ENCODE assay signal across 27 mouse cellular contexts in genomic region chr8:42442786-42443185, GRCm38 (mm10).
DNase-seq lines count a peak whose midpoint lies in the region; ATAC-seq and TF ChIP-seq lines count a peak whose summit lies in the region.
"Had no signal": no experiment of that assay in that cellular context is flagged by ENCODE, and none has a peak within 500 bp of the region (broad histone marks: within the 10 kb centered on the region; RNA-seq: fewer than 3 reads in every experiment).

No protein-coding gene starts in this region.

- no peak for ATAC-seq in embryonic facial prominence, embryonic 11.5 days (replicated peaks; ENCODE audit: insufficient number of reproducible peaks, low FRiP score, low TSS enrichment, low read depth)
- ATAC-seq in hindbrain, postnatal 0 days, result no peak
- ATAC-seq in hindbrain, embryonic 13.5 days (ENCODE audit: low FRiP score), result no peak
- no peak for ATAC-seq in inflammation-experienced regulatory T-cells, adult 6 months
- ATAC-seq: CD4-positive, CD25-positive, alpha-beta regulatory T cell, adult 4 months; lung, postnatal 0 days; midbrain, embryonic 13.5 days had no signal

- H3K4me2 ChIP-seq in embryonic facial prominence, embryonic 11.5 days (ENCODE audit: low read depth, low read length), result no peak overlapping the region
- H3K4me2 ChIP-seq in hindbrain, postnatal 0 days (ENCODE audit: low read depth, low read length), result no peak overlapping the region
- H3K4me2 ChIP-seq in hindbrain, embryonic 13.5 days, result no peak overlapping the region
- H3K4me2 ChIP-seq: heart, embryonic 12.5 days; hindbrain, embryonic 14.5 days; kidney, embryonic 15.5 days; liver, embryonic 15.5 days; midbrain, embryonic 13.5 days had no signal

- H3K4me1 ChIP-seq in embryonic facial prominence, embryonic 11.5 days (ENCODE audit: control insufficient read depth, insufficient read depth, low read length), result no peaks in the 10 kb centered on the region
- no peaks in the 10 kb centered on the region for H3K4me1 ChIP-seq in embryonic facial prominence, embryonic 10.5 days
- H3K4me1 ChIP-seq in hindbrain, postnatal 0 days (ENCODE audit: insufficient read depth, low read length), result no peaks in the 10 kb centered on the region
- H3K4me1 ChIP-seq in hindbrain, embryonic 13.5 days (replicated peaks), result no peaks in the 10 kb centered on the region
- H3K4me1 ChIP-seq: heart, embryonic 12.5 days; kidney, embryonic 15.5 days; liver, embryonic 15.5 days; megakaryocyte, embryonic 14.5 days; midbrain, embryonic 13.5 days had no signal

- H3K9ac ChIP-seq in embryonic facial prominence, embryonic 11.5 days (replicated peaks; ENCODE audit: low read length), result no peak overlapping the region
- no peak overlapping the region for H3K9ac ChIP-seq in hindbrain, postnatal 0 days (replicated peaks; ENCODE audit: low read length)
- H3K9ac ChIP-seq in hindbrain, embryonic 13.5 days, result no peak overlapping the region
- H3K9ac ChIP-seq: heart, embryonic 12.5 days; hindbrain, embryonic 14.5 days; kidney, embryonic 15.5 days; liver, embryonic 15.5 days; midbrain, embryonic 13.5 days had no signal

- DNase-seq in embryonic facial prominence, embryonic 11.5 days (ENCODE audit: low spot score), result peak; percentile 4
- DNase-seq in embryonic facial prominence, embryonic 10.5 days (ENCODE audit: low spot score), result no peak
- peak; percentile 42 for DNase-seq in hindbrain, postnatal 0 days (ENCODE audit: low spot score)
- peak; percentile 70 for DNase-seq in retina, postnatal 1 day
- no peak for DNase-seq in retina, embryonic 14.5 days (ENCODE audit: low spot score)
- DNase-seq: adrenal gland, postnatal 25 days; cerebellum, adult 18-20 months; cerebellum, postnatal 36 days; embryo, embryonic 11 days; heart, adult 2 months; heart, postnatal 4 days; kidney, adult 18-20 months; kidney, postnatal 25 days; liver; lung, postnatal 4 days; thymus, adult 2 months; thymus, postnatal 36 days had no signal

- TF ChIP-seq CTCF in hindbrain, postnatal 0 days (IDR thresholded peaks at IDR 0.05; ENCODE audit: low read depth), result no peak

- H3K4me3 ChIP-seq in embryonic facial prominence, embryonic 11.5 days (ENCODE audit: low read depth, low read length), result no peak overlapping the region
- no peak overlapping the region for H3K4me3 ChIP-seq in embryonic facial prominence, embryonic 10.5 days
- H3K4me3 ChIP-seq in hindbrain, postnatal 0 days (ENCODE audit: low read length), result no peak overlapping the region
- no peak overlapping the region for H3K4me3 ChIP-seq in hindbrain, embryonic 13.5 days
- H3K4me3 ChIP-seq: heart, adult 2 months; heart, embryonic 12.5 days; kidney, embryonic 15.5 days; liver, embryonic 15.5 days; megakaryocyte, embryonic 14.5 days; midbrain, embryonic 13.5 days had no signal

- H3K27ac ChIP-seq in embryonic facial prominence, embryonic 11.5 days (replicated peaks; ENCODE audit: low read depth, low read length), result no peak overlapping the region
- no peak overlapping the region for H3K27ac ChIP-seq in embryonic facial prominence, embryonic 10.5 days (replicated peaks)
- H3K27ac ChIP-seq in hindbrain, postnatal 0 days, result no peak overlapping the region
- H3K27ac ChIP-seq in hindbrain, embryonic 13.5 days, result no peak overlapping the region
- H3K27ac ChIP-seq: heart, adult 2 months; hindbrain, embryonic 14.5 days; kidney, embryonic 15.5 days; liver, embryonic 15.5 days; midbrain, embryonic 13.5 days had no signal

- H3K9me3 ChIP-seq in embryonic facial prominence, embryonic 11.5 days (replicated peaks; ENCODE audit: control insufficient read depth, low read length), result no peaks in the 10 kb centered on the region
- no peaks in the 10 kb centered on the region for H3K9me3 ChIP-seq in embryonic facial prominence, embryonic 10.5 days
- no peaks in the 10 kb centered on the region for H3K9me3 ChIP-seq in hindbrain, postnatal 0 days (ENCODE audit: low read length)
- H3K9me3 ChIP-seq in hindbrain, embryonic 13.5 days, result no peaks in the 10 kb centered on the region
- H3K9me3 ChIP-seq: heart, embryonic 12.5 days; kidney, embryonic 15.5 days; liver, embryonic 15.5 days; megakaryocyte, embryonic 14.5 days; midbrain, embryonic 13.5 days had no signal

- no peaks in the 10 kb centered on the region for H3K36me3 ChIP-seq in embryonic facial prominence, embryonic 11.5 days (replicated peaks; ENCODE audit: control insufficient read depth, insufficient read depth, low read depth, low read length)
- H3K36me3 ChIP-seq in embryonic facial prominence, embryonic 10.5 days (replicated peaks), result no peaks in the 10 kb centered on the region
- no peaks in the 10 kb centered on the region for H3K36me3 ChIP-seq in hindbrain, postnatal 0 days (ENCODE audit: insufficient read depth, low read length)
- no peaks in the 10 kb centered on the region for H3K36me3 ChIP-seq in hindbrain, embryonic 13.5 days
- H3K36me3 ChIP-seq: heart, embryonic 12.5 days; kidney, embryonic 15.5 days; liver, embryonic 15.5 days; midbrain, embryonic 13.5 days had no signal

- H3K27me3 ChIP-seq in embryonic facial prominence, embryonic 11.5 days (ENCODE audit: control insufficient read depth, insufficient read depth, low read length), result no peaks in the 10 kb centered on the region
- H3K27me3 ChIP-seq in embryonic facial prominence, embryonic 10.5 days (replicated peaks; ENCODE audit: low read depth, poor library complexity, severe bottlenecking), result no peaks in the 10 kb centered on the region
- no peaks in the 10 kb centered on the region for H3K27me3 ChIP-seq in hindbrain, postnatal 0 days (ENCODE audit: insufficient read depth, low read length)
- no peaks in the 10 kb centered on the region for H3K27me3 ChIP-seq in hindbrain, embryonic 13.5 days
- H3K27me3 ChIP-seq: heart, embryonic 12.5 days; kidney, embryonic 15.5 days; liver, embryonic 15.5 days; megakaryocyte, embryonic 14.5 days; midbrain, embryonic 13.5 days had no signal

Comparison
In these comparisons a context has a peak if more than half of its experiments do, and no peak if none do; other contexts are left out.
1. DNase-seq: peak in embryonic facial prominence, embryonic 11.5 days (single experiment), hindbrain, postnatal 0 days (single experiment) and retina, postnatal 1 day (single experiment); none in embryonic facial prominence, embryonic 10.5 days (single experiment) and retina, embryonic 14.5 days (single experiment).